Mouse (Mus musculus): ENCODE measurements at regions not wholly inside any gene's neighbourhood (a gene's known extent, or its start where the extent isn't known, plus 50 kb on each side); places are given as distances from the start of the nearest gene placed in this dataset.

GRCm38 (mm10) chr2:51439047-51439446 lies 188.3 kb upstream of the Tas2r134 start:
- TF ChIP-seq CTCF (IDR thresholded peaks at IDR 0.05; ENCODE audit: low read depth) (no peak), EP300 (IDR thresholded peaks at IDR 0.05; ENCODE audit: low read depth) (no peak)

Measured in liver, postnatal 0 days (tissue).